Mouse (Mus musculus) neural tube, embryonic 11.5 days (tissue): Measurements from ENCODE around the gene Stpg1. TPM values are rescaled to one million over a fixed set of nuclear protein-coding genes. Genes with fewer than 3 reads are reported as not detected.

Source experiments
- ATAC-seq: fragments of 200-750 bp; cut with Nextera tagmentation; 2 replicates; pipeline ENCODE4 v1.8.0; 2017; ENCODE audit warnings: moderate number of reproducible peaks, mild to moderate bottlenecking, moderate TSS enrichment, moderate library complexity; ENCODE audit not compliant: insufficient read depth, low FRiP score, low TSS enrichment
- DNase-seq: peaks from one replicate; pipeline ENCODE4 v3.0.0-alpha.2; 2015; ENCODE audit warnings: low spot score
- H3K27ac ChIP-seq: fragments of 300-500 bp; sonication (generic); 2 replicates; pipeline ENCODE4 v1.5.1; 2014; ENCODE audit warnings: low read depth, mild to moderate bottlenecking, low read length
- H3K27me3 ChIP-seq: fragments of 300-500 bp; sonication (generic); 2 replicates; pipeline ENCODE4 v1.6.1; 2014; ENCODE audit warnings: mild to moderate bottlenecking, low read length, mixed read lengths; ENCODE audit not compliant: control insufficient read depth, insufficient read depth
- H3K36me3 ChIP-seq: fragments of 300-500 bp; sonication (generic); 2 replicates; pipeline ENCODE4 v1.6.1; 2014; ENCODE audit warnings: mild to moderate bottlenecking, low read length, moderate library complexity, mixed read lengths; ENCODE audit not compliant: control insufficient read depth, insufficient read depth
- H3K4me1 ChIP-seq: fragments of 300-500 bp; sonication (generic); 2 replicates; pipeline ENCODE4 v1.6.1; 2014; ENCODE audit warnings: low read length, mixed read lengths; ENCODE audit not compliant: control insufficient read depth, insufficient read depth
- H3K4me2 ChIP-seq: fragments of 300-500 bp; sonication (generic); 2 replicates; pipeline ENCODE4 v1.6.1; 2014; ENCODE audit warnings: low read depth, mild to moderate bottlenecking, moderate library complexity
- H3K4me3 ChIP-seq: fragments of 300-500 bp; sonication (generic); 2 replicates; pipeline ENCODE4 v1.5.1; 2014; ENCODE audit warnings: low read depth, low read length
- H3K9ac ChIP-seq: fragments of 300-500 bp; sonication (generic); 2 replicates; pipeline ENCODE4 v1.6.1; 2014; ENCODE audit warnings: mild to moderate bottlenecking, low read length
- H3K9me3 ChIP-seq: fragments of 300-500 bp; sonication (generic); 2 replicates; pipeline ENCODE4 v1.6.1; 2016; ENCODE audit warnings: low read length; ENCODE audit not compliant: control insufficient read depth
- WGBS: fragments of 180-500 bp; shearing (Covaris S2); extraction: QIAGEN DNeasy Blood & Tissue Kit; methylation state at CpG from one replicate; pipeline ENCODE4 v1.1.7; 2014; 5-methylcytosine and 5-hydroxymethylcytosine counted together
- polyA plus RNA-seq: library from polyadenylated mRNA; unstranded; fragments of >200 nt; fragmentation: Nextera tagmentation; extraction: Ambion mirVana; gene quantifications from 2 replicates; pipeline ENCODE4 v1.2.1, GENCODE M21; 2014

Stpg1 gene
- polyA plus RNA-seq, 1 experiment from 2014 or later, result 0.37 TPM

- Histone ChIP-seq H3K27ac (no peak overlapping the region), H3K4me2 (no peak overlapping the region), H3K4me3 (no peak overlapping the region), H3K27me3 (no peaks in the 10 kb centered on the region), H3K36me3 (no peaks in the 10 kb centered on the region), H3K9ac (no peak overlapping the region), H3K9me3 (no peaks in the 10 kb centered on the region), H3K4me1 (no peaks in the 10 kb centered on the region)
- DNase-seq (no peak), ATAC-seq (no peak)
- 84% methylated on average over 12 of the region's 12 CpGs for WGBS
These were observed 44.5 kb downstream of the Stpg1 start for GRCm38 (mm10) chr4:135539056-135539455.

DNA sequence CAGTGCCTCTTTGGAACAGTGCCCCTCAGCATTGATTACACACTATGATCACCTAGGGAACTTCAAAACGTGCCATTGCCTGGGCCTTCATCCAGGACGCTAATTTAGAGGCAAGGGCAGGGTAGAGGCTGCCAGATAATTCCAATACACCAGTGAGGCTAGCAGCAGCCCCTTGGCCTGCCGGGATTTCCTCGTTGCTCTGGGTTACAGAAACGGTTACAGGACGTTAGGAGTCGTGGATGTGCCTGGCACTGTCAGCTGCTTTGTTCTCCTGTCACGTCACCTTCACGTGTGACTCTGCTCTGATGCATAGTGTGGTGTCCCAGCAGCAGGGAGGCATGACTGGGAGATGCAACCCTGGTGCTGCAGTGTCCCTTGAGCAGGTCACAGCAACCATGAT is 45.5 kb downstream of the Stpg1 start:
- Histone ChIP-seq H3K9me3 (no peaks in the 10 kb centered on the region), H3K27me3 (no peaks in the 10 kb centered on the region), H3K4me2 (no peak overlapping the region), H3K4me1 (no peaks in the 10 kb centered on the region), H3K4me3 (no peak overlapping the region), H3K9ac (no peak overlapping the region), H3K36me3 (no peaks in the 10 kb centered on the region), H3K27ac (no peak overlapping the region)
- no peak for ATAC-seq
- WGBS, result 69% methylated on average over 9 of the region's 9 CpGs
- DNase-seq, result no peak

GRCm38 (mm10) chr4:135544284-135544683 is 49.7 kb downstream of the Stpg1 start:
- DNase-seq, result no peak
- Histone ChIP-seq H3K27me3 (no peaks in the 10 kb centered on the region), H3K36me3 (no peaks in the 10 kb centered on the region), H3K4me3 (no peak overlapping the region), H3K9me3 (no peaks in the 10 kb centered on the region), H3K4me1 (peaks cover 12% of the 10 kb centered on the region; the same call in 1 of the 2 replicates), H3K27ac (no peak overlapping the region), H3K4me2 (no peak overlapping the region), H3K9ac (no peak overlapping the region)
- WGBS, result 89% methylated on average over 2 of the region's 2 CpGs
- no peak for ATAC-seq

DNA sequence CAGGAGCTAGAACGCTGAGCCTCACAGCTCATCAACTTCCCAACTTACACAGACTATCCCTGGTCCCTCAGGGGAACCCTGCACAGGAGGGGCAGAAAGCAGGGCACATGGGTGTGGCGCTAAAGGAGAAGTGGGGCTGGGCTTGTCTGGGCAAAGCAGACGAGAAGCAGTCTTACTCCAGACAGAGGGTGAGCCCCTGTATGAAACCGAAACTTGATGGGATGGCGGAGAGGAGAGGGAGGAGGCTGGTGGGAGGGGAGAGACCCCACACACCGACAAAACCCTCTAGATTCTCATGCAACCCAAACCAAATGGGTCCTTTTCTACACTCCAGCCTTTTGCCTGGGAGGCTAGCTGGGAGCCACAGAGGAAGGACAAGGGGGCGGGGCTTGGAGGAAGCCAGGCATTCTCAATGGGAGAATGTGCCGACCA is 50.5 kb downstream of the Stpg1 start:
- Histone ChIP-seq H3K4me2 (peak overlapping the region; percentile 16; the same call in 1 of the 2 replicates), H3K4me1 (peaks cover 12% of the 10 kb centered on the region; the same call in 1 of the 2 replicates), H3K9ac (no peak overlapping the region), H3K27ac (no peak overlapping the region), H3K9me3 (no peaks in the 10 kb centered on the region), H3K27me3 (no peaks in the 10 kb centered on the region), H3K4me3 (0 out of 2 replicates have a peak overlapping the region, but pooled peaks have one; percentile 4), H3K36me3 (no peaks in the 10 kb centered on the region)
- ATAC-seq (no peak; the same call in 1 of the 2 replicates), DNase-seq (no peak)
- WGBS, result 16% methylated on average over 8 of the region's 8 CpGs

DNA sequence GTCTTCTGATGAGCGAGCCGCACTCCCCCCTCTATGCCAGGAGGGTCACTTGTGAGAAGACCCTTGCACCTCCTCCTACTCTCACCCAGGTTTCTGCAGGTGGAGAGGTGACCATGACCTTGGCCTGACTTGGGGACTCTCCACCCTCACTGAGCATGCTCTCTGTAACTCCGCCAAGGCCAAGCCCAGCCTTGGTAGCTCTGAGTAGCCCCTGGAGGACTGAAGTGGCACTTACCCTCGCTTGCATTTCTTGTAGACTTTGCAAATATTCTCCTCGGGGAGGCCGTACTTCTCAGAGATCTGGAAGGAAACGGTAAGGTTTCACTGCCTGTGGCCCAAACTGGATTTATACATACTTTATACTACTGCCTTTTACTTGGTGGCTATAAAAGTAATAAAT is 51.4 kb downstream of the Stpg1 start:
- Histone ChIP-seq H3K27ac (no peak overlapping the region), H3K4me1 (peaks cover 12% of the 10 kb centered on the region; the same call in 1 of the 2 replicates), H3K9ac (no peak overlapping the region), H3K9me3 (no peaks in the 10 kb centered on the region), H3K36me3 (no peaks in the 10 kb centered on the region), H3K4me3 (no peak overlapping the region), H3K27me3 (no peaks in the 10 kb centered on the region), H3K4me2 (no peak overlapping the region)
- ATAC-seq (no peak), DNase-seq (no peak)
- 82% methylated on average over 7 of the region's 7 CpGs for WGBS

- 82% methylated on average over 4 of the region's 4 CpGs for WGBS
- Histone ChIP-seq H3K27me3 (no peaks in the 10 kb centered on the region), H3K9me3 (no peaks in the 10 kb centered on the region), H3K4me2 (no peak overlapping the region), H3K4me3 (no peak overlapping the region), H3K36me3 (no peaks in the 10 kb centered on the region), H3K4me1 (peaks cover 12% of the 10 kb centered on the region; the same call in 1 of the 2 replicates), H3K27ac (no peak overlapping the region), H3K9ac (no peak overlapping the region)
- DNase-seq, result no peak
- no peak for ATAC-seq
These were observed 52.2 kb downstream of the Stpg1 start for GRCm38 (mm10) chr4:135546793-135547192.

DNA sequence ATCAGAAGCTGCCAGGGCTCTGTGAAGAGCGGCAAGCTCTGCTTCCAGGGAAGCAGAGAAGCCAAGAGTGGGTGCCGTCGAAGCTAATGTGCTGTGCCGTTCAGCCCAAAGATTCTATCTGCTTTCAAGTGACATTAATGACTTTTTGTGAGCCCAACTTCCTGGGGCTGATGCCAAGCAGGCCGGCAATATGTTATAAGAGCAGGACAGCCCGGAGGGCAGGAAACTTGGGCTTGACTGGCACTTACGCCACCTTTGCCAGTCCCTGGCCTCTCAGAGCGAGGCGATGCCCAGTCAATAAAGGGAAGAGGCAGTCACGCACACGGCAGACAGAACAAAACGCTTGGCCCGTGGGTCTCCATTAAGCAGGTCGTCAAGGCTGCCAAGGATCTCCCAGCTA is 53.0 kb downstream of the Stpg1 start:
- Histone ChIP-seq H3K9me3 (no peaks in the 10 kb centered on the region), H3K9ac (no peak overlapping the region), H3K4me1 (peaks cover 12% of the 10 kb centered on the region; the same call in 1 of the 2 replicates), H3K27me3 (no peaks in the 10 kb centered on the region), H3K27ac (no peak overlapping the region), H3K36me3 (no peaks in the 10 kb centered on the region), H3K4me2 (no peak overlapping the region), H3K4me3 (no peak overlapping the region)
- WGBS, result 61% methylated on average over 14 of the region's 14 CpGs
- no peak for DNase-seq
- ATAC-seq, result no peak

GRCm38 (mm10) chr4:135548108-135548507 is 53.5 kb downstream of the Stpg1 start:
- Histone ChIP-seq H3K27me3 (no peaks in the 10 kb centered on the region), H3K4me3 (no peak overlapping the region), H3K4me2 (no peak overlapping the region), H3K36me3 (no peaks in the 10 kb centered on the region), H3K9ac (no peak overlapping the region), H3K9me3 (no peaks in the 10 kb centered on the region), H3K4me1 (peaks cover 12% of the 10 kb centered on the region; the same call in 1 of the 2 replicates), H3K27ac (no peak overlapping the region)
- ATAC-seq (no peak), DNase-seq (no peak)
- 12% methylated on average over 7 of the region's 7 CpGs for WGBS

DNA sequence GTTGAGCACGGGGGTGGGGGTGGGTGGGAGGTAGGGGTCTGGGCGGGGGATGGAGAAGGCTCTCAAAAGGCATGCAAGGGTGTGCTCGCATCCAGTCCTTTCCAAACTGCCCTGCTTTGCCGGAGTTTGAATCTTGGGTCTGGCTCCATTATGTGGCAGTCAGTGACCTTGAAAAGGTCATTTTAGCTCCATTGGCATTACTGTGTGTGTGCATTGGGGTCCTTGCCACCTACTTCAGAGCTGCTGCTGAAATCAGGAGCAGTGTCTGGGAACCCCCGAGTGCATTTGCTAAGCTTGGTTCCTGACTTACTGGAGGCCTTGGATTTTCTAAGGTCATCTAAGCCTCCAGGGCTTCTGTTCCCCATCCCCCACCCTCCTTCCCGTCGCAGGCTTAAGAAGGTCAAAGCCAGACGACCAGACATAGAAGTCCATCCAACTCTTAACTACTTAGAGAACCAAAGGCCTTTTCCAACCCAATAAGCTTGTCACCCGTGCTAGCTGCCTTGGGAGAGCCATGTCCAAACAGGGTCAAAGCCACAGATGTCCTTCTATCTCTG is 54.0 kb downstream of the Stpg1 start:
- Histone ChIP-seq H3K27ac (no peak overlapping the region), H3K9ac (no peak overlapping the region), H3K9me3 (no peaks in the 10 kb centered on the region), H3K4me2 (no peak overlapping the region), H3K27me3 (no peaks in the 10 kb centered on the region), H3K36me3 (no peaks in the 10 kb centered on the region), H3K4me1 (peaks cover 12% of the 10 kb centered on the region; the same call in 1 of the 2 replicates), H3K4me3 (no peak overlapping the region)
- DNase-seq (no peak), ATAC-seq (no peak)
- WGBS, result 36% methylated on average over 9 of the region's 9 CpGs
